Mouse (Mus musculus): Measurements from ENCODE around the gene AI854703.

The AI854703 gene

GRCm38 (mm10) chr6:48626464-48626863 is at the start of gene AI854703:
Gene AI854703 (plus strand): TSS chr6:48626764.
- DNase-seq, result no peak

GRCm38 (mm10) chr6:48578736-48579135 is 47.8 kb upstream of the AI854703 start:
- DNase-seq, result no peak

- DNase-seq, result peak; percentile 38 to 51
Measured at GRCm38 (mm10) chr6:48579215-48579648, 47.3 kb upstream of the AI854703 start.

GRCm38 (mm10) chr6:48581257-48581656 is 45.3 kb upstream of the AI854703 start:
- no peak for DNase-seq

- DNase-seq, result peak in 1 of 2 experiments; percentile 27
Measured at GRCm38 (mm10) chr6:48582037-48582436, 44.5 kb upstream of the AI854703 start.

GRCm38 (mm10) chr6:48589194-48589750 is 37.3 kb upstream of the AI854703 start, which contains the start of gene Gm45021:
Gene Gm45021 (plus strand): TSS chr6:48589610.
- no peak for DNase-seq

GRCm38 (mm10) chr6:48591221-48591845 is 35.2 kb upstream of the AI854703 start:
- no peak for DNase-seq

GRCm38 (mm10) chr6:48591871-48592270 is 34.7 kb upstream of the AI854703 start:
- DNase-seq, result no peak

GRCm38 (mm10) chr6:48593158-48594042 is 33.2 kb upstream of the AI854703 start, which contains the start of the genes Repin1 and Gm44965:
Gene Repin1 (plus strand): TSS chr6:48593883.
Gene Gm44965 (plus strand): TSS chr6:48593941.
- peak; percentile 91 to 93 for DNase-seq

- DNase-seq, result peak; percentile 33
Measured at GRCm38 (mm10) chr6:48594043-48594738, 32.4 kb upstream of the AI854703 start.

GRCm38 (mm10) chr6:48595278-48595677 is 31.3 kb upstream of the AI854703 start:
- no peak for DNase-seq

GRCm38 (mm10) chr6:48596545-48597232 is 29.9 kb upstream of the AI854703 start:
- no peak for DNase-seq

GRCm38 (mm10) chr6:48597233-48597625 is 29.3 kb upstream of the AI854703 start:
- DNase-seq, result no peak

- no peak for DNase-seq
Measured at GRCm38 (mm10) chr6:48600594-48600993, 26.0 kb upstream of the AI854703 start.

- DNase-seq, result peak; percentile 96 to 98
Measured at GRCm38 (mm10) chr6:48601271-48602079, 25.1 kb upstream of the AI854703 start, which contains the start of gene Zfp775. Gene Zfp775 (plus strand): TSS chr6:48602063.

GRCm38 (mm10) chr6:48602080-48602741 is 24.4 kb upstream of the AI854703 start:
- peak; percentile 48 to 57 for DNase-seq

- no peak for DNase-seq
Measured at GRCm38 (mm10) chr6:48608124-48608523, 18.4 kb upstream of the AI854703 start.

- DNase-seq, result no peak
Measured at GRCm38 (mm10) chr6:48609512-48609911, 17.1 kb upstream of the AI854703 start.

GRCm38 (mm10) chr6:48610657-48611056 is 15.9 kb upstream of the AI854703 start:
- no peak for DNase-seq

- no peak for DNase-seq
Measured at GRCm38 (mm10) chr6:48613464-48613863, 13.1 kb upstream of the AI854703 start.

GRCm38 (mm10) chr6:48614756-48615155 is 11.8 kb upstream of the AI854703 start:
- DNase-seq, result no peak
